Mouse (Mus musculus) forebrain, embryonic 10.5 days (tissue): ENCODE results near the gene Rbfox3. TPM values are rescaled to one million over a fixed set of nuclear protein-coding genes. Genes with fewer than 3 reads are reported as not detected.

Experiments used
- DNase-seq: peaks from one replicate; pipeline ENCODE4 v3.0.0-alpha.2; 2017; ENCODE audit warnings: low spot score; ENCODE audit errors: extremely low spot score
- H3K27ac ChIP-seq: fragments of 300-500 bp; sonication (generic); 2 replicates; pipeline ENCODE4 v1.5.1; 2016; ENCODE audit warnings: mild to moderate bottlenecking
- H3K27me3 ChIP-seq: fragments of 300-500 bp; sonication (generic); 2 replicates; pipeline ENCODE4 v1.6.1; 2016; ENCODE audit warnings: mild to moderate bottlenecking; ENCODE audit not compliant: poor library complexity, severe bottlenecking
- H3K36me3 ChIP-seq: fragments of 300-500 bp; sonication (generic); replicated peaks from 2 replicates; pipeline ENCODE4 v1.6.1; 2016; ENCODE audit warnings: mild to moderate bottlenecking, moderate library complexity
- H3K4me1 ChIP-seq: fragments of 300-500 bp; sonication (generic); 2 replicates; pipeline ENCODE4 v1.6.1; 2016
- H3K4me3 ChIP-seq: fragments of 300-500 bp; sonication (generic); 2 replicates; pipeline ENCODE4 v1.5.1; 2016; ENCODE audit warnings: mild to moderate bottlenecking, moderate library complexity
- H3K9me3 ChIP-seq: fragments of 300-500 bp; sonication (generic); 2 replicates; pipeline ENCODE4 v1.6.1; 2016; ENCODE audit warnings: mild to moderate bottlenecking, moderate library complexity
- WGBS: fragments of 180-500 bp; shearing (Covaris S2); methylation state at CpG from one replicate; pipeline ENCODE4 v1.1.7; 2016; 5-methylcytosine and 5-hydroxymethylcytosine counted together
- polyA plus RNA-seq: library from polyadenylated mRNA; unstranded; fragments of >200 nt; fragmentation: Nextera tagmentation; extraction: Ambion mirVana; gene quantifications from 2 replicates; pipeline ENCODE4 v1.2.1, GENCODE M21; 2016

Gene Rbfox3
- 2.0 and 2.6 TPM in 2 replicates for polyA plus RNA-seq

GRCm38 (mm10) chr11:118911307-118912070 lies at the start of gene Rbfox3:
Gene Rbfox3, minus strand, starts transcription at chr11:118911597.
- Histone ChIP-seq H3K4me1 (peaks cover 63% of the 10 kb centered on the region), H3K4me3 (no peak within 1 kb of the TSS)
- no peak for DNase-seq

GRCm38 (mm10) chr11:118960649-118961048 lies 49.3 kb upstream of the Rbfox3 start:
- H3K36me3 ChIP-seq, result no peaks in the 10 kb centered on the region
- H3K27me3 ChIP-seq, result peaks cover 30% of the 10 kb centered on the region
- no peak overlapping the region for H3K4me3 ChIP-seq
- no peaks in the 10 kb centered on the region for H3K9me3 ChIP-seq
- DNase-seq, result no peak
- peaks cover 47% of the 10 kb centered on the region for H3K4me1 ChIP-seq
- H3K27ac ChIP-seq, result no peak overlapping the region
- 63% methylated on average over 3 of the region's 3 CpGs for WGBS

More at GRCm38 (mm10) chr11:118911307-118912070, at the start of gene Rbfox3:
- H3K27ac ChIP-seq, result no peak within 1 kb of the TSS
- H3K36me3 ChIP-seq, result no peaks in the 10 kb centered on the region
- WGBS, result 63% methylated on average over 4 of the region's 4 CpGs
- H3K9me3 ChIP-seq, result no peaks in the 10 kb centered on the region
- H3K27me3 ChIP-seq, result peaks cover 83% of the 10 kb centered on the region

- Histone ChIP-seq H3K9me3 (no peaks in the 10 kb centered on the region), H3K27me3 (peaks cover 13% of the 10 kb centered on the region; the same call in 1 of the 2 replicates), H3K4me3 (no peak overlapping the region), H3K36me3 (no peaks in the 10 kb centered on the region), H3K27ac (peak overlapping the region; percentile 21; the same call in 1 of the 2 replicates), H3K4me1 (peaks cover 54% of the 10 kb centered on the region)
- DNase-seq, result no peak
- WGBS, result 71% methylated on average over 14 of the region's 14 CpGs
These were observed 45.7 kb upstream of the Rbfox3 start for GRCm38 (mm10) chr11:118957070-118957471.

GRCm38 (mm10) chr11:118955016-118955415 lies 43.6 kb upstream of the Rbfox3 start:
- H3K36me3 ChIP-seq, result no peaks in the 10 kb centered on the region
- no peak for DNase-seq
- WGBS, result 37% methylated on average over 6 of the region's 6 CpGs
- peak overlapping the region; percentile 60 for H3K27ac ChIP-seq
- peaks cover 24% of the 10 kb centered on the region; the same call in 1 of the 2 replicates for H3K27me3 ChIP-seq
- H3K4me1 ChIP-seq, result peaks cover 47% of the 10 kb centered on the region
- no peaks in the 10 kb centered on the region for H3K9me3 ChIP-seq
- H3K4me3 ChIP-seq, result no peak overlapping the region

GRCm38 (mm10) chr11:118945868-118946267 lies 34.5 kb upstream of the Rbfox3 start:
- Histone ChIP-seq H3K4me3 (no peak overlapping the region), H3K4me1 (peaks cover 24% of the 10 kb centered on the region), H3K36me3 (no peaks in the 10 kb centered on the region), H3K9me3 (no peaks in the 10 kb centered on the region), H3K27ac (no peak overlapping the region), H3K27me3 (peaks cover 14% of the 10 kb centered on the region; the same call in 1 of the 2 replicates)
- WGBS, result 95% methylated on average over 8 of the region's 8 CpGs
- DNase-seq, result no peak

GRCm38 (mm10) chr11:118941268-118941667 lies 29.9 kb upstream of the Rbfox3 start:
- H3K36me3 ChIP-seq, result no peaks in the 10 kb centered on the region
- peaks cover 23% of the 10 kb centered on the region for H3K4me1 ChIP-seq
- H3K27ac ChIP-seq, result no peak overlapping the region
- 50% methylated on average over 5 of the region's 5 CpGs for WGBS
- H3K27me3 ChIP-seq, result peaks cover 12% of the 10 kb centered on the region; the same call in 1 of the 2 replicates
- no peak for DNase-seq
- H3K4me3 ChIP-seq, result no peak overlapping the region
- no peaks in the 10 kb centered on the region for H3K9me3 ChIP-seq

GRCm38 (mm10) chr11:118940539-118940938 lies 29.1 kb upstream of the Rbfox3 start:
- no peak for DNase-seq
- Histone ChIP-seq H3K27ac (0 out of 2 replicates have a peak overlapping the region, but pooled peaks have one; percentile 30), H3K4me1 (peaks cover 30% of the 10 kb centered on the region), H3K27me3 (peaks cover 9% of the 10 kb centered on the region; the same call in 1 of the 2 replicates), H3K36me3 (no peaks in the 10 kb centered on the region), H3K4me3 (no peak overlapping the region), H3K9me3 (no peaks in the 10 kb centered on the region)
- WGBS, result 85% methylated on average over 11 of the region's 11 CpGs

- no peak overlapping the region for H3K4me3 ChIP-seq
- H3K9me3 ChIP-seq, result no peaks in the 10 kb centered on the region
- H3K4me1 ChIP-seq, result peaks cover 31% of the 10 kb centered on the region
- peaks cover 9% of the 10 kb centered on the region; the same call in 1 of the 2 replicates for H3K27me3 ChIP-seq
- DNase-seq, result no peak
- no peaks in the 10 kb centered on the region for H3K36me3 ChIP-seq
- WGBS, result 91% methylated on average over 4 of the region's 4 CpGs
- H3K27ac ChIP-seq, result no peak overlapping the region
These were observed 28.3 kb upstream of the Rbfox3 start for GRCm38 (mm10) chr11:118939731-118940130.

- H3K4me3 ChIP-seq, result no peak overlapping the region
- 66% methylated on average over 1 of the region's 1 CpGs for WGBS
These were observed 23.5 kb upstream of the Rbfox3 start for GRCm38 (mm10) chr11:118934925-118935324.

GRCm38 (mm10) chr11:118927081-118927480 lies 15.7 kb upstream of the Rbfox3 start:
- Histone ChIP-seq H3K27ac (no peak overlapping the region), H3K9me3 (no peaks in the 10 kb centered on the region; the same call in 1 of the 2 replicates), H3K4me3 (no peak overlapping the region), H3K36me3 (no peaks in the 10 kb centered on the region), H3K4me1 (peaks cover 11% of the 10 kb centered on the region), H3K27me3 (no peaks in the 10 kb centered on the region)
- 12% methylated on average over 5 of the region's 5 CpGs for WGBS
- DNase-seq, result no peak

More at GRCm38 (mm10) chr11:118934925-118935324, 23.5 kb upstream of the Rbfox3 start:
- H3K4me1 ChIP-seq, result peaks cover 11% of the 10 kb centered on the region
- no peaks in the 10 kb centered on the region for H3K36me3 ChIP-seq
- no peaks in the 10 kb centered on the region for H3K27me3 ChIP-seq
- DNase-seq, result no peak
- no peaks in the 10 kb centered on the region; the same call in 1 of the 2 replicates for H3K9me3 ChIP-seq
- no peak overlapping the region for H3K27ac ChIP-seq

- 83% methylated on average over 6 of the region's 6 CpGs for WGBS
- H3K9me3 ChIP-seq, result no peaks in the 10 kb centered on the region
- DNase-seq, result no peak
- no peaks in the 10 kb centered on the region for H3K36me3 ChIP-seq
- no peak overlapping the region for H3K27ac ChIP-seq
- no peak overlapping the region for H3K4me3 ChIP-seq
- H3K27me3 ChIP-seq, result peaks cover 4% of the 10 kb centered on the region; the same call in 1 of the 2 replicates
- peaks cover 22% of the 10 kb centered on the region for H3K4me1 ChIP-seq
These were observed 10.5 kb upstream of the Rbfox3 start for GRCm38 (mm10) chr11:118921852-118922251.

GRCm38 (mm10) chr11:118916423-118917030 lies 5.1 kb upstream of the Rbfox3 start:
- Histone ChIP-seq H3K36me3 (no peaks in the 10 kb centered on the region), H3K27ac (peak overlapping the region; percentile 79), H3K4me1 (peaks cover 32% of the 10 kb centered on the region), H3K9me3 (no peaks in the 10 kb centered on the region), H3K27me3 (peaks cover 37% of the 10 kb centered on the region), H3K4me3 (peak overlapping the region; percentile 36)
- DNase-seq, result peak; percentile 29
- WGBS, result 16% methylated on average over 15 of the region's 15 CpGs

GRCm38 (mm10) chr11:118915888-118916287 lies 4.5 kb upstream of the Rbfox3 start:
- Histone ChIP-seq H3K4me1 (peaks cover 36% of the 10 kb centered on the region), H3K36me3 (no peaks in the 10 kb centered on the region), H3K4me3 (no peak overlapping the region), H3K27me3 (peaks cover 43% of the 10 kb centered on the region), H3K27ac (peak overlapping the region; percentile 79), H3K9me3 (no peaks in the 10 kb centered on the region)
- 58% methylated on average over 2 of the region's 2 CpGs for WGBS
- DNase-seq, result no peak
